8 mouse cellular contexts compared by ENCODE assay signal in genomic region chr2:28680710-28681109, GRCm38 (mm10). TPM values are rescaled to one million over a fixed set of nuclear protein-coding genes. Genes with fewer than 3 reads are reported as not detected.
A peak's percentile ranks its signal among the peaks of the same experiment; 100 is the strongest.
DNase-seq lines count a peak whose midpoint lies in the region; ATAC-seq and TF ChIP-seq lines count a peak whose summit lies in the region.

No protein-coding gene starts in this region.

- H3K9me3 ChIP-seq in hindbrain, embryonic 11.5 days (ENCODE audit: control insufficient read depth, low read length) = no peaks in the 10 kb centered on the region
- no peaks in the 10 kb centered on the region for H3K9me3 ChIP-seq in hindbrain, embryonic 12.5 days (replicated peaks)
- no peaks in the 10 kb centered on the region for H3K9me3 ChIP-seq in forebrain, embryonic 10.5 days

- no peaks in the 10 kb centered on the region for H3K4me1 ChIP-seq in hindbrain, embryonic 11.5 days (replicated peaks; ENCODE audit: control insufficient read depth, insufficient read depth, low read length)
- H3K4me1 ChIP-seq in hindbrain, embryonic 12.5 days = no peaks in the 10 kb centered on the region
- no peaks in the 10 kb centered on the region for H3K4me1 ChIP-seq in spleen, adult 2 months (ENCODE audit: control insufficient read depth, insufficient read depth, insufficient read length)
- no peaks in the 10 kb centered on the region for H3K4me1 ChIP-seq in forebrain, embryonic 10.5 days

- no peak overlapping the region for H3K9ac ChIP-seq in hindbrain, embryonic 11.5 days (ENCODE audit: low read depth, low read length)
- H3K9ac ChIP-seq in hindbrain, embryonic 12.5 days = no peak overlapping the region

- no peak overlapping the region for H3K4me2 ChIP-seq in hindbrain, embryonic 11.5 days (replicated peaks; ENCODE audit: low read depth, low read length)
- H3K4me2 ChIP-seq in hindbrain, embryonic 12.5 days (replicated peaks) = no peak overlapping the region

- TF ChIP-seq CTCF in spleen, adult 2 months (IDR thresholded peaks at IDR 0.05; ENCODE audit: extremely low read depth, insufficient read depth, insufficient read length, insufficient replicate concordance) = peak; percentile 2; the same call in 1 of the 2 replicates

- H3K27me3 ChIP-seq in hindbrain, embryonic 11.5 days (ENCODE audit: control insufficient read depth, insufficient read depth, low read length) = no peaks in the 10 kb centered on the region
- no peaks in the 10 kb centered on the region for H3K27me3 ChIP-seq in hindbrain, embryonic 12.5 days
- H3K27me3 ChIP-seq in spleen, adult 2 months (ENCODE audit: control insufficient read depth, insufficient read depth, low read length) = no peaks in the 10 kb centered on the region
- H3K27me3 ChIP-seq in forebrain, embryonic 10.5 days (ENCODE audit: poor library complexity, severe bottlenecking) = no peaks in the 10 kb centered on the region

- no peak for ATAC-seq in hindbrain, embryonic 11.5 days (ENCODE audit: low FRiP score)
- no peak for ATAC-seq in hindbrain, embryonic 12.5 days (ENCODE audit: low FRiP score)
- no peak for ATAC-seq in inflammation-experienced regulatory T-cells, adult 6 months

- no peak overlapping the region for H3K4me3 ChIP-seq in hindbrain, embryonic 11.5 days (ENCODE audit: low read depth, low read length)
- H3K4me3 ChIP-seq in hindbrain, embryonic 12.5 days = no peak overlapping the region
- no peak overlapping the region for H3K4me3 ChIP-seq in spleen, adult 2 months (ENCODE audit: extremely low read depth, insufficient read depth, insufficient read length)
- no peak overlapping the region for H3K4me3 ChIP-seq in forebrain, embryonic 10.5 days

- no peak for TF ChIP-seq POLR2A in spleen, adult 2 months (IDR thresholded peaks at IDR 0.05; ENCODE audit: low read depth, low read length)

- DNase-seq in hindbrain, embryonic 11.5 days (ENCODE audit: low spot score) = peak; percentile 61
- DNase-seq in spleen, adult 2 months (ENCODE audit: low read depth in 1 of 2, low spot score in 2 of 2) = no peak
- DNase-seq in spleen, postnatal 36 days (ENCODE audit: low spot score in 2 of 2) = no peak
- DNase-seq in cerebellum, postnatal 14 days = peak; percentile 58 to 78
- DNase-seq in mesoderm, embryonic 11.5 days (ENCODE audit: low read depth, low spot score) = peak; percentile 39
- no peak for DNase-seq in forebrain, embryonic 10.5 days (ENCODE audit: extremely low spot score, low spot score)

- no peak overlapping the region for H3K27ac ChIP-seq in hindbrain, embryonic 11.5 days (ENCODE audit: low read depth, low read length)
- no peak overlapping the region for H3K27ac ChIP-seq in hindbrain, embryonic 12.5 days
- no peak overlapping the region for H3K27ac ChIP-seq in spleen, adult 2 months (ENCODE audit: insufficient read depth, low read length)
- no peak overlapping the region for H3K27ac ChIP-seq in forebrain, embryonic 10.5 days

- 36% methylated on average over 4 of the region's 4 CpGs for WGBS in hindbrain, embryonic 11.5 days
- WGBS in hindbrain, embryonic 12.5 days = 39% methylated on average over 4 of the region's 4 CpGs
- 52% methylated on average over 4 of the region's 4 CpGs for WGBS in spleen, adult 2 months
- WGBS in forebrain, embryonic 10.5 days = 40% methylated on average over 4 of the region's 4 CpGs

- H3K36me3 ChIP-seq in hindbrain, embryonic 11.5 days (ENCODE audit: control insufficient read depth, insufficient read depth, low read length) = peaks cover 10% of the 10 kb centered on the region
- H3K36me3 ChIP-seq in hindbrain, embryonic 12.5 days = peaks cover 93% of the 10 kb centered on the region
- H3K36me3 ChIP-seq in spleen, adult 2 months (ENCODE audit: control insufficient read depth, insufficient read depth, low read length) = peaks cover 35% of the 10 kb centered on the region
- H3K36me3 ChIP-seq in forebrain, embryonic 10.5 days (replicated peaks) = peaks cover 96% of the 10 kb centered on the region

RNA-seq across cellular contexts. Expression of gene Spaca9, which starts 18.8 kb away (rescaled TPM):
- polyA plus RNA-seq in hindbrain, embryonic 11.5 days (2014; fragmentation: Nextera tagmentation; extraction: Ambion mirVana) = 3.3 and 5.3 TPM in 2 replicates
- 2.1 and 3.8 TPM in 2 replicates for polyA plus RNA-seq in hindbrain, embryonic 12.5 days (2016; fragmentation: Nextera tagmentation; extraction: Ambion mirVana)
- polyA plus RNA-seq in spleen, adult 2 months (2012; rRNA removed) = 2.4 and 5.0 TPM in 2 replicates
- 1 to 10 TPM in 1 of 3 experiments, not detected in 2; 1.1 TPM for polyA plus RNA-seq in inflammation-experienced regulatory T-cells, adult 6 months (2017; shearing (Covaris generic))
- polyA plus RNA-seq in forebrain, embryonic 10.5 days (2016; fragmentation: Nextera tagmentation; extraction: Ambion mirVana) = 2.7 and 3.3 TPM in 2 replicates

RNA-seq across cellular contexts. Expression of gene Ak8, which starts 19.3 kb away (rescaled TPM):
- polyA plus RNA-seq in hindbrain, embryonic 11.5 days (2014; fragmentation: Nextera tagmentation; extraction: Ambion mirVana) = 1.3 and 1.5 TPM in 2 replicates
- polyA plus RNA-seq in hindbrain, embryonic 12.5 days (2016; fragmentation: Nextera tagmentation; extraction: Ambion mirVana) = 1.2 and 1.4 TPM in 2 replicates
- 0.69 and 0.94 TPM in 2 replicates for polyA plus RNA-seq in spleen, adult 2 months (2012; rRNA removed)
- not detected for polyA plus RNA-seq in inflammation-experienced regulatory T-cells, adult 6 months (2017; shearing (Covaris generic))
- polyA plus RNA-seq in forebrain, embryonic 10.5 days (2016; fragmentation: Nextera tagmentation; extraction: Ambion mirVana) = 0.68 and 0.69 TPM in 2 replicates

RNA-seq across cellular contexts. Expression of gene Tsc1, which starts 39.7 kb away (rescaled TPM):
- 22.4 and 25.1 TPM in 2 replicates for polyA plus RNA-seq in hindbrain, embryonic 11.5 days (2014; fragmentation: Nextera tagmentation; extraction: Ambion mirVana)
- 32.1 and 32.4 TPM in 2 replicates for polyA plus RNA-seq in hindbrain, embryonic 12.5 days (2016; fragmentation: Nextera tagmentation; extraction: Ambion mirVana)
- polyA plus RNA-seq in spleen, adult 2 months (2012; rRNA removed) = 12.1 and 12.5 TPM in 2 replicates
- polyA plus RNA-seq in inflammation-experienced regulatory T-cells, adult 6 months (2017; shearing (Covaris generic)) = 10 to 100 TPM; 11.8 to 24.1 (median 20.5) TPM
- polyA plus RNA-seq in forebrain, embryonic 10.5 days (2016; fragmentation: Nextera tagmentation; extraction: Ambion mirVana) = 22.9 and 26.5 TPM in 2 replicates

RNA-seq across cellular contexts. Expression of gene Gfi1b, which starts 58.9 kb away (rescaled TPM):
- polyA plus RNA-seq in hindbrain, embryonic 11.5 days (2014; fragmentation: Nextera tagmentation; extraction: Ambion mirVana) = 2.6 and 3.1 TPM in 2 replicates
- polyA plus RNA-seq in hindbrain, embryonic 12.5 days (2016; fragmentation: Nextera tagmentation; extraction: Ambion mirVana) = 1.2 and 1.3 TPM in 2 replicates
- 22.1 and 31.1 TPM in 2 replicates for polyA plus RNA-seq in spleen, adult 2 months (2012; rRNA removed)
- not detected for polyA plus RNA-seq in inflammation-experienced regulatory T-cells, adult 6 months (2017; shearing (Covaris generic))
- polyA plus RNA-seq in forebrain, embryonic 10.5 days (2016; fragmentation: Nextera tagmentation; extraction: Ambion mirVana) = 4.7 and 5.4 TPM in 2 replicates

Comparison
In these comparisons a context has a peak if more than half of its experiments do, and no peak if none do; other contexts are left out.
1. DNase-seq: peak in hindbrain, embryonic 11.5 days (single experiment), cerebellum, postnatal 14 days (2 of 2) and mesoderm, embryonic 11.5 days (single experiment); none in spleen, adult 2 months (0 of 2), spleen, postnatal 36 days (0 of 2) and forebrain, embryonic 10.5 days (single experiment).